Mouse (Mus musculus) kidney, adult 8-10 months (tissue): ENCODE measurements around the gene Chrm4.
A peak's percentile ranks its signal among the peaks of the same experiment; 100 is the strongest.

Experiments
- DNase-seq, 2 experiments: peaks; one replicate each; pipeline ENCODE4 v3.0.0; 2022

Chrm4 gene

GRCm38 (mm10) chr2:91922586-91923414 lies 4.2 kb upstream of the Chrm4 start:
- DNase-seq: no peak

- DNase-seq: peak in 1 of 2 experiments; percentile 63
These were observed 3.4 kb upstream of the Chrm4 start for GRCm38 (mm10) chr2:91923415-91924337.

- DNase-seq: no peak
These were observed 2.3 kb upstream of the Chrm4 start for GRCm38 (mm10) chr2:91924726-91925125.

- DNase-seq: no peak
These were observed 1.6 kb upstream of the Chrm4 start for GRCm38 (mm10) chr2:91925442-91925841.

GRCm38 (mm10) chr2:91927826-91928533 lies 931 bp downstream of the Chrm4 start:
- DNase-seq: peak; percentile 64 to 80

- DNase-seq: no peak
These were observed 1.7 kb downstream of the Chrm4 start for GRCm38 (mm10) chr2:91928534-91929350.

GRCm38 (mm10) chr2:91929455-91929854 lies 2.4 kb downstream of the Chrm4 start:
- no peak for DNase-seq

GRCm38 (mm10) chr2:91929936-91930335 lies 2.9 kb downstream of the Chrm4 start:
- DNase-seq: peak in 1 of 2 experiments; percentile 52

- DNase-seq: peak; percentile 55 to 59
These were observed 3.8 kb downstream of the Chrm4 start for GRCm38 (mm10) chr2:91930761-91931291.

- DNase-seq: no peak
These were observed 4.5 kb downstream of the Chrm4 start for GRCm38 (mm10) chr2:91931328-91932159.

GRCm38 (mm10) chr2:91932160-91932711 lies 5.2 kb downstream of the Chrm4 start, which contains the start of gene Mdk:
TSS of gene Mdk (minus strand) at chr2:91932297.
- no peak for DNase-seq

- no peak for DNase-seq
These were observed 5.8 kb downstream of the Chrm4 start for GRCm38 (mm10) chr2:91932737-91933350.

GRCm38 (mm10) chr2:91933471-91933870 lies 6.4 kb downstream of the Chrm4 start:
- DNase-seq: no peak

- no peak for DNase-seq
These were observed 7.0 kb downstream of the Chrm4 start for GRCm38 (mm10) chr2:91934016-91934415.

- no peak for DNase-seq
These were observed 7.9 kb downstream of the Chrm4 start for GRCm38 (mm10) chr2:91934826-91935525.

- DNase-seq: no peak
These were observed 9.1 kb downstream of the Chrm4 start for GRCm38 (mm10) chr2:91936154-91936553.

GRCm38 (mm10) chr2:91939303-91939935 lies 12.4 kb downstream of the Chrm4 start:
- DNase-seq: peak; percentile 69 to 75

GRCm38 (mm10) chr2:91942356-91942755 lies 15.3 kb downstream of the Chrm4 start:
- DNase-seq: no peak
